Comparison of ENCODE assay signal across 17 mouse cellular contexts in the genomic region with DNA sequence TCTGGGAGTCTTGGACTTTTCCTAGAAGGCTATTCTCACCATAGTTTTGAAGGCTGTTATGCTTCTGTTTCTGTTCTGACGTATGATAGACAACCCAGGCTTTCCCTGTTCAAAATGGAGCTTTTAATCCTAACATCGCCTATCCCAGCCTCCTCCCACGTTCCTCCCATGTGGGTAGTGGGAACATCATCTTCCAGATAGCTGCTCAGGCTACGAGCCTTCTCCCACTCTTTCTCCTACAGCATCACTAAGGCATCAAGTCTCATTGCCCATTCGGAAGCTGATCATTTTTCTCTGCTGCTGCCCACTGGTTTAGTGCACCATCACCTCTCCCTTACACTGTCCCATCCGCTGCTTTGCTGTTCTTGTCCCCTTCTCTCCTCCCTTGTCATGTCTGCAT. TPM values are rescaled to one million over a fixed set of nuclear protein-coding genes. Genes with fewer than 3 reads are reported as not detected.
DNase-seq lines count a peak whose midpoint lies in the region.
"Had no signal": no experiment of that assay in that cellular context is flagged by ENCODE, and none has a peak within 500 bp of the region (broad histone marks: within the 10 kb centered on the region; RNA-seq: fewer than 3 reads in every experiment).

No protein-coding gene starts in this region.

- DNase-seq in layer of hippocampus, adult 18-20 months (ENCODE audit: low spot score in 2 of 2), result peak; percentile 28 to 72
- DNase-seq in layer of hippocampus, postnatal 14 days (ENCODE audit: low spot score in 2 of 2), result no peak
- DNase-seq in left cerebral cortex, adult 11 months (ENCODE audit: low spot score), result peak; percentile 26
- DNase-seq in left cerebral cortex, postnatal 14 days (ENCODE audit: low spot score in 2 of 2), result no peak
- DNase-seq in retina, postnatal 1 day, result peak; percentile 23
- DNase-seq in retina, embryonic 14.5 days (ENCODE audit: low spot score), result no peak
- no peak for DNase-seq in thymus, postnatal 10 days (ENCODE audit: low spot score in 2 of 2)
- DNase-seq: adrenal gland, postnatal 14 days; cerebellum, adult 18-20 months; cerebellum, adult 9-11 months; cerebellum, postnatal 36 days; gastrocnemius, adult 2 months; gastrocnemius, postnatal 36 days; heart, adult 18-20 months; heart, postnatal 14 days had no signal

- intact Hi-C loops in left cerebral cortex, postnatal 14 days (cut with DNase I), result no loop called here

RNA-seq across cellular contexts. Expression of a gene that starts 14.2 kb away (rescaled TPM):
- 100 to 1,000 TPM; 118 to 133 TPM for total RNA-seq in layer of hippocampus, adult 18-20 months (2021)
- total RNA-seq in layer of hippocampus, postnatal 14 days (2021), result 100 to 1,000 TPM; 168 to 180 TPM
- total RNA-seq in left cerebral cortex, postnatal 14 days (2021), result 100 to 1,000 TPM; 143 to 151 TPM
- total RNA-seq: CH12.LX; hematopoietic stem cell, adult 5-6 weeks had no signal

Comparison
In these comparisons a context has a peak if more than half of its experiments do, and no peak if none do; other contexts are left out.
1. DNase-seq: peak in layer of hippocampus, adult 18-20 months (2 of 2), left cerebral cortex, adult 11 months (single experiment) and retina, postnatal 1 day (single experiment); none in layer of hippocampus, postnatal 14 days (0 of 2), left cerebral cortex, postnatal 14 days (0 of 2), retina, embryonic 14.5 days (single experiment) and thymus, postnatal 10 days (0 of 2).